ENCODE assay signal across 9 mouse cellular contexts in the genomic region with DNA sequence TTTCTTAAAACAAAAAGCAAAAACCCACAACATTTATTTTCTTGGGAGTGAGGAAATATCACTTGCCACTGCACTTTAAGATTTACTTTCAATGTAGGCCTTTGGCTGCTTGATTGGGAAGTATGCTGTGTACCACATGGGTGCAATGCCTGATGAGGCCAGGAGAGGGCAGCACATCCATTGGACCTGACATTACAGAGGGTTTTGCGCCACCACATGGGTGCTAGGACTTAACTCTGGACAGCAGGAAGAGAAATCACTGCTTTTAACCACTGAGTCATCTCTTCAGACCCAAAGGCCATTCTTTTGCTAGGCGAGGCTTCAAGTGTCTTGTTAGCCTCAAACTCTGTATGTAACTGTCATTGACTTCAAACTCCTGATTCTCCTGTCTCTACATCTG. TPM values are rescaled to one million over a fixed set of nuclear protein-coding genes. Genes with fewer than 3 reads are reported as not detected.
DNase-seq lines count a peak whose midpoint lies in the region; ATAC-seq and TF ChIP-seq lines count a peak whose summit lies in the region.
"Had no signal": no experiment of that assay in that cellular context is flagged by ENCODE, and none has a peak within 500 bp of the region (broad histone marks: within the 10 kb centered on the region; RNA-seq: fewer than 3 reads in every experiment).

No protein-coding gene starts in this region.

- ATAC-seq in intestine, postnatal 0 days, result no peak
- no peak for ATAC-seq in intestine, embryonic 15.5 days

- TF ChIP-seq CTCF in intestine, postnatal 0 days (IDR thresholded peaks at IDR 0.05; ENCODE audit: low read depth), result peak; percentile 86
- peak; percentile 91 for TF ChIP-seq CTCF in bone marrow, adult 2 months (IDR thresholded peaks at IDR 0.05; ENCODE audit: control insufficient read depth, insufficient read depth, low read length)

- H3K36me3 ChIP-seq in intestine, postnatal 0 days (ENCODE audit: control insufficient read depth, insufficient read depth), result no peaks in the 10 kb centered on the region
- H3K36me3 ChIP-seq in intestine, embryonic 15.5 days, result no peaks in the 10 kb centered on the region
- H3K36me3 ChIP-seq: midbrain, embryonic 12.5 days had no signal

- no peak for TF ChIP-seq POLR2A in bone marrow, adult 2 months (IDR thresholded peaks at IDR 0.05; ENCODE audit: borderline replicate concordance, control insufficient read depth, low read depth, low read length)

- H3K9ac ChIP-seq in intestine, postnatal 0 days (ENCODE audit: low read depth, low read length), result no peak overlapping the region
- no peak overlapping the region for H3K9ac ChIP-seq in intestine, embryonic 15.5 days
- H3K9ac ChIP-seq: midbrain, embryonic 12.5 days had no signal

- no peak overlapping the region for H3K4me3 ChIP-seq in intestine, postnatal 0 days (ENCODE audit: low read depth, low read length)
- H3K4me3 ChIP-seq in intestine, embryonic 15.5 days (replicated peaks), result no peak overlapping the region
- H3K4me3 ChIP-seq in bone marrow, adult 2 months (replicated peaks; ENCODE audit: control insufficient read depth, low read depth, low read length), result no peak overlapping the region
- H3K4me3 ChIP-seq: midbrain, embryonic 12.5 days had no signal

- WGBS in intestine, postnatal 0 days, result 65% methylated on average over 2 of the region's 2 CpGs
- WGBS in intestine, embryonic 15.5 days, result 57% methylated on average over 2 of the region's 2 CpGs
- 60% methylated on average over 2 of the region's 2 CpGs for WGBS in bone marrow, adult 2 months

- DNase-seq in ES-CJ7 (ENCODE audit: low read depth, low spot score), result peak; percentile 96
- DNase-seq in kidney, postnatal 36 days, result peak; percentile 65 to 83
- DNase-seq in retina, embryonic 14.5 days (ENCODE audit: low spot score), result peak; percentile 62
- no peak for DNase-seq in layer of hippocampus, postnatal 25 days (ENCODE audit: extremely low spot score in 1 of 2, low spot score in 1 of 2)
- no peak for DNase-seq in frontal cortex, postnatal 14 days (ENCODE audit: low spot score in 2 of 2)

- no peak overlapping the region for H3K27ac ChIP-seq in intestine, postnatal 0 days (ENCODE audit: low read depth, low read length)
- H3K27ac ChIP-seq in intestine, embryonic 15.5 days, result no peak overlapping the region
- H3K27ac ChIP-seq in bone marrow, adult 2 months (ENCODE audit: control insufficient read depth, insufficient read depth, low read depth, low read length, poor library complexity), result no peak overlapping the region
- H3K27ac ChIP-seq: midbrain, embryonic 12.5 days had no signal

- no peaks in the 10 kb centered on the region for H3K27me3 ChIP-seq in intestine, postnatal 0 days (replicated peaks; ENCODE audit: control insufficient read depth, insufficient read depth, low read length)
- H3K27me3 ChIP-seq in intestine, embryonic 15.5 days (replicated peaks), result no peaks in the 10 kb centered on the region
- H3K27me3 ChIP-seq: midbrain, embryonic 12.5 days had no signal

- no peaks in the 10 kb centered on the region for H3K9me3 ChIP-seq in intestine, postnatal 0 days (ENCODE audit: control insufficient read depth)
- no peaks in the 10 kb centered on the region for H3K9me3 ChIP-seq in intestine, embryonic 15.5 days
- H3K9me3 ChIP-seq: midbrain, embryonic 12.5 days had no signal

- no peaks in the 10 kb centered on the region for H3K4me1 ChIP-seq in intestine, postnatal 0 days (replicated peaks; ENCODE audit: control insufficient read depth, insufficient read depth, low read length)
- no peaks in the 10 kb centered on the region for H3K4me1 ChIP-seq in intestine, embryonic 15.5 days (replicated peaks)
- H3K4me1 ChIP-seq in bone marrow, adult 2 months (ENCODE audit: control insufficient read depth, insufficient read depth, low read length), result no peaks in the 10 kb centered on the region
- H3K4me1 ChIP-seq: midbrain, embryonic 12.5 days had no signal

- no peak overlapping the region for H3K4me2 ChIP-seq in intestine, postnatal 0 days (replicated peaks; ENCODE audit: low read depth)
- no peak overlapping the region for H3K4me2 ChIP-seq in intestine, embryonic 15.5 days (replicated peaks)
- H3K4me2 ChIP-seq: midbrain, embryonic 12.5 days had no signal

RNA-seq across cellular contexts. Expression of gene Ip6k2, which starts 23.8 kb away (rescaled TPM):
- 28.1 and 31.4 TPM in 2 replicates for polyA plus RNA-seq in intestine, postnatal 0 days (2015; fragmentation: Nextera tagmentation; extraction: Ambion mirVana)
- 62.6 and 65.0 TPM in 2 replicates for polyA plus RNA-seq in intestine, embryonic 15.5 days (2015; fragmentation: Nextera tagmentation; extraction: Ambion mirVana)
- 28.0 and 37.3 TPM in 2 replicates for polyA plus RNA-seq in bone marrow, adult 2 months (2011; ENCODE audit: insufficient read depth, insufficient read length, low replicate concordance, missing spikeins)
- 100 to 1,000 TPM; 203 to 244 TPM for total RNA-seq in layer of hippocampus, postnatal 25 days (2021)

RNA-seq across cellular contexts. Expression of gene Nckipsd, which starts 48.4 kb away (rescaled TPM):
- 5.4 and 6.8 TPM in 2 replicates for polyA plus RNA-seq in intestine, postnatal 0 days (2015; fragmentation: Nextera tagmentation; extraction: Ambion mirVana)
- polyA plus RNA-seq in intestine, embryonic 15.5 days (2015; fragmentation: Nextera tagmentation; extraction: Ambion mirVana), result 10.4 and 12.0 TPM in 2 replicates
- 10.0 and 13.4 TPM in 2 replicates for polyA plus RNA-seq in bone marrow, adult 2 months (2011; ENCODE audit: insufficient read depth, insufficient read length, low replicate concordance, missing spikeins)
- 10 to 100 TPM; 64.9 to 68.1 TPM for total RNA-seq in layer of hippocampus, postnatal 25 days (2021)

Comparison
In these comparisons a context has a peak if more than half of its experiments do, and no peak if none do; other contexts are left out.
1. DNase-seq: peak in ES-CJ7 (single experiment), kidney, postnatal 36 days (2 of 2) and retina, embryonic 14.5 days (single experiment); none in layer of hippocampus, postnatal 25 days (0 of 2) and frontal cortex, postnatal 14 days (0 of 2).